Mouse (Mus musculus) bone marrow, adult 2 months (tissue): Measurements from ENCODE around the gene Sdhaf3. TPM values are rescaled to one million over a fixed set of nuclear protein-coding genes. Genes with fewer than 3 reads are reported as not detected.
"Not testable (repeated sequence)": the region's sequence is repeated elsewhere in the genome, so short reads cannot be mapped to it uniquely, and the experiment has no call there.

Experiments
- H3K27ac ChIP-seq: fragments of 200-500 bp; 2 replicates; pipeline ENCODE4 v1.5.1; 2012; ENCODE audit warnings: low read depth, mild to moderate bottlenecking, control low read depth, inconsistent platforms, low read length; ENCODE audit not compliant: control insufficient read depth, poor library complexity, insufficient read depth
- H3K4me1 ChIP-seq: fragments of 200-500 bp; 2 replicates; pipeline ENCODE4 v1.6.1; 2011; ENCODE audit warnings: low read length; ENCODE audit not compliant: control insufficient read depth, insufficient read depth
- H3K4me3 ChIP-seq: fragments of 200-500 bp; replicated peaks from 2 replicates; pipeline ENCODE3; 2011; ENCODE audit warnings: mild to moderate bottlenecking, low read depth, low read length, control low read depth; ENCODE audit not compliant: control insufficient read depth
- CTCF ChIP-seq: fragments of 200-500 bp; IDR thresholded peaks from 2 replicates; pipeline ENCODE4 v1.5.1; 2011; ENCODE audit warnings: low read length, control low read depth; ENCODE audit not compliant: control insufficient read depth, insufficient read depth
- POLR2A ChIP-seq: fragments of 200-500 bp; IDR thresholded peaks from 2 replicates; pipeline ENCODE4 v1.6.1; 2011; ENCODE audit warnings: low read depth, mild to moderate bottlenecking, control low read depth, low read length, borderline replicate concordance; ENCODE audit not compliant: control insufficient read depth
- WGBS: fragments of 180-500 bp; shearing (Covaris S2); methylation state at CpG from one replicate; pipeline ENCODE4 v1.1.7; 2018; 5-methylcytosine and 5-hydroxymethylcytosine counted together
- polyA plus RNA-seq: library from polyadenylated mRNA; stranded (reverse); fragments of >200 nt; gene quantifications from 2 replicates; pipeline ENCODE4 v1.2.4, GENCODE M21; 2011; ENCODE audit warnings: low replicate concordance; ENCODE audit not compliant: missing spikeins, insufficient read depth, insufficient read length

The Sdhaf3 gene
- polyA plus RNA-seq, 1 experiment: 4.1 TPM

DNA sequence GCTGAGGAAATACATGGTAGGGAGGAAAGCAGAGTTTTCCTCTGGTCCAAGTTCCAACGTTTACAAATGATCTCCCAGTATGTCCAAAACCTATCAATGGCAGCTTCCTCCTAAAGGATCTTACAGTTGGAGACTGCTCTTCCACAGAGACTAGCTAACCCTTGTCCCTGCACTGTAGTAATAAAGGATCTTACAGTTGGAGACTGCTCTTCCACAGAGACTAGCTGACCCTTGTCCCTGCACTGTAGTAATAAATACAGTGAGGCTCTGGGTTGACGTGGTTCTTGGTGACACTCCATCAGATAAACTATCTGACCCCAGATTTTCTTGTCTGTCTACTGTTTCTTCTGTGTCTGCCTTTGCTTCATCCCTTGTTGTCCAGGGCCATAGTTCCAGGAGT lies 15.0 kb upstream of the Sdhaf3 start:
- 52% methylated on average over 2 of the region's 2 CpGs for WGBS
- H3K4me1 ChIP-seq: no peaks in the 10 kb centered on the region
- TF ChIP-seq POLR2A (no peak), CTCF (no peak)
- no peak overlapping the region for H3K27ac ChIP-seq
- no peak overlapping the region for H3K4me3 ChIP-seq

GRCm38 (mm10) chr6:6942813-6943212 lies 13.0 kb upstream of the Sdhaf3 start:
- no peak for TF ChIP-seq CTCF
- TF ChIP-seq POLR2A: no peak

GRCm38 (mm10) chr6:6947650-6948049 lies 8.2 kb upstream of the Sdhaf3 start:
- H3K4me3 ChIP-seq: no peak overlapping the region
- 6% methylated on average over 1 of the region's 1 CpGs for WGBS
- no peak overlapping the region for H3K27ac ChIP-seq
- TF ChIP-seq POLR2A (no peak), CTCF (no peak)
- no peaks in the 10 kb centered on the region for H3K4me1 ChIP-seq

More at GRCm38 (mm10) chr6:6942813-6943212, 13.0 kb upstream of the Sdhaf3 start:
- Histone ChIP-seq H3K4me3 (no peak overlapping the region), H3K4me1 (no peaks in the 10 kb centered on the region), H3K27ac (no peak overlapping the region)
- WGBS: 54% methylated on average over 6 of the region's 6 CpGs

- WGBS: 39% methylated on average over 6 of the region's 6 CpGs
- no peak for TF ChIP-seq CTCF
- TF ChIP-seq POLR2A: no peak
- H3K4me3 ChIP-seq: peak overlapping the region; percentile 87
- H3K27ac ChIP-seq: no peak overlapping the region
- H3K4me1 ChIP-seq: peaks cover 1% of the 10 kb centered on the region
These were observed 425 bp upstream of the Sdhaf3 start for GRCm38 (mm10) chr6:6955395-6955763.

DNA sequence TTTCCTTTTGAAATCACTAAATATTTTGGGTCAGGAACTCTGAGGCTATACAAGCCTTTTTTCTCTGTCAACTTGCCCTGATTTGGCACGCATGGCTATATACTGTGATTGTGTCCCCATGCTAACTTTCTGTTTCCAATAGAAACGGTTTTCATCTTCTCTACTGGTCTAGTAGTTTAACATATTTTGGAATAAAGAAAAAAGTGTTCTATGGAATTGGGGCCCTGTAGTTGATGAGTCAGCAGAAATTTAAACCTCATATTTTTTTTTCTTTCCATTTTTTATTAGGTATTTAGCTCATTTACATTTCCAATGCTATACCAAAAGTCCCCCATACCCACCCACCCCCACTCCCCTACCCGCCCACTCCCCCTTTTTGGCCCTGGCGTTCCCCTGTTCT lies 3.4 kb downstream of the Sdhaf3 start:
- not testable (repeated sequence) for H3K4me3 ChIP-seq, H3K4me1 ChIP-seq, H3K27ac ChIP-seq
- 86% methylated on average over 3 of the region's 4 CpGs for WGBS

GRCm38 (mm10) chr6:6997226-6997946 lies 41.6 kb downstream of the Sdhaf3 start:
- no peak overlapping the region for H3K4me3 ChIP-seq
- no peak overlapping the region for H3K27ac ChIP-seq
- no peaks in the 10 kb centered on the region for H3K4me1 ChIP-seq
- TF ChIP-seq CTCF: no peak
- TF ChIP-seq POLR2A: no peak
- WGBS: 82% methylated on average over 4 of the region's 4 CpGs

- WGBS: 78% methylated on average over 1 of the region's 1 CpGs
- TF ChIP-seq POLR2A (no peak), CTCF (no peak)
- Histone ChIP-seq H3K4me1 (no peaks in the 10 kb centered on the region), H3K27ac (no peak overlapping the region), H3K4me3 (no peak overlapping the region)
These were observed 42.2 kb downstream of the Sdhaf3 start for GRCm38 (mm10) chr6:6997956-6998355.

DNA sequence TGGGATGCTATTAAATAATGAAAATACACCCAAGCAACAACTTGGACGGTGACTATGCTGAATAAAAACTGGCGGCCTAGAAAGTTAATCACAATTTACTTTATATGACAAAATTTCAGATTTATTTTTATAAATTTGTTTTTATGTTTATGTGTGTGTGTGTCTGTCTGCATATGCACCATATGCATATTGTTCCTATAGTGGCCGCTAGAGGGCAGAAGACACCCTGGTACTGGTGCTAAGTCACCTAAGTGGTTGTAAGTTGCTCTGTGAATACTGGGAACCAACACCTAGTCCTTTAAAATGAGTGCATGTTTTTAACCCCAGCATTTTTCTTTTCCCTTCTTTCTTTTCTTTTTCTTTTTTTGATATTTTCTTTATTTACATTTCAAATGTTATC lies 43.2 kb downstream of the Sdhaf3 start:
- no peak overlapping the region for H3K4me3 ChIP-seq
- no peak overlapping the region for H3K27ac ChIP-seq
- no peaks in the 10 kb centered on the region for H3K4me1 ChIP-seq
- WGBS: 86% methylated on average over 3 of the region's 3 CpGs
- TF ChIP-seq CTCF (no peak), POLR2A (no peak)

- no peak overlapping the region for H3K27ac ChIP-seq
- H3K4me1 ChIP-seq: no peaks in the 10 kb centered on the region
- WGBS: 66% methylated on average over 4 of the region's 4 CpGs
- no peak for TF ChIP-seq CTCF
- TF ChIP-seq POLR2A: no peak
- no peak overlapping the region for H3K4me3 ChIP-seq
These were observed 47.3 kb downstream of the Sdhaf3 start for GRCm38 (mm10) chr6:7003085-7003484.
